Mouse (Mus musculus) forebrain, embryonic 16.5 days (tissue): ENCODE measurements at regions not wholly inside any gene's neighbourhood (a gene's known extent, or its start where the extent isn't known, plus 50 kb on each side); places are given as distances from the start of the nearest gene placed in this dataset.

Experiments used
- ATAC-seq: fragments of 200-750 bp; cut with Nextera tagmentation; 2 replicates; pipeline ENCODE4 v1.8.0; 2017; ENCODE audit warnings: mild to moderate bottlenecking, moderate library complexity
- H3K27ac ChIP-seq: fragments of 300-500 bp; sonication (generic); 2 replicates; pipeline ENCODE4 v1.5.1; 2014; ENCODE audit warnings: low read length, control low read depth
- H3K27me3 ChIP-seq: fragments of 300-500 bp; sonication (generic); replicated peaks from 2 replicates; pipeline ENCODE4 v1.6.1; 2014; ENCODE audit warnings: low read length; ENCODE audit not compliant: control insufficient read depth, insufficient read depth
- H3K36me3 ChIP-seq: fragments of 300-500 bp; sonication (generic); 2 replicates; pipeline ENCODE4 v1.6.1; 2014; ENCODE audit not compliant: control insufficient read depth, insufficient read depth
- H3K4me1 ChIP-seq: fragments of 300-500 bp; sonication (generic); replicated peaks from 2 replicates; pipeline ENCODE4 v1.6.1; 2014; ENCODE audit warnings: low read length; ENCODE audit not compliant: control insufficient read depth, insufficient read depth
- H3K4me2 ChIP-seq: fragments of 300-500 bp; sonication (generic); 2 replicates; pipeline ENCODE4 v1.6.1; 2014; ENCODE audit warnings: mild to moderate bottlenecking, low read length, control low read depth
- H3K4me3 ChIP-seq: fragments of 300-500 bp; sonication (generic); replicated peaks from 2 replicates; pipeline ENCODE4 v1.5.1; 2014; ENCODE audit warnings: mild to moderate bottlenecking, low read length, control low read depth
- H3K9ac ChIP-seq: fragments of 300-500 bp; sonication (generic); replicated peaks from 2 replicates; pipeline ENCODE4 v1.6.1; 2014; ENCODE audit warnings: low read depth, low read length, control low read depth
- H3K9me3 ChIP-seq: fragments of 300-500 bp; sonication (generic); 2 replicates; pipeline ENCODE4 v1.6.1; 2016; ENCODE audit warnings: low read length; ENCODE audit not compliant: control insufficient read depth
- WGBS: fragments of 180-500 bp; shearing (Covaris S2); extraction: QIAGEN DNeasy Blood & Tissue Kit; methylation state at CpG from one replicate; pipeline ENCODE4 v1.1.7; 2014; 5-methylcytosine and 5-hydroxymethylcytosine counted together

DNA sequence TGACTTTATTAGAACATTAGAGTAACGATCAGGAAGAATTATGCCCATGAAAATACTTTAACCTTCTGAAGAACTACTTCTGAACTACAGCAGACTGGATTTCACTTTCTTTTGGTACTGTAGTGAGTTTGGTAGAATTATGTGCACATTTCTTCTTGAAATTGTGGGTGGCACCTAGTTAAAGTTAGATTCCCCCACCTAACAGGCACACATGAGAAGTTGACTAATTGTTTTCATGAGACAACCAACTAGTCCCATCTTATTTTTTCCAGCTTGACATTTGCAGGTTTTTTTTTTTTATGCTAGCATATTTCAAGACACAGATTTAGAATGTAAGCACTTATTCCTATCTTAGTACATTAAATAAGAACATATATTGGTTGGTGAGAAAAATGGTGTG lies 167.2 kb upstream of the Meis2 start:
- Histone ChIP-seq H3K4me2 (no peak overlapping the region), H3K9ac (no peak overlapping the region), H3K27ac (no peak overlapping the region), H3K36me3 (no peaks in the 10 kb centered on the region), H3K9me3 (no peaks in the 10 kb centered on the region), H3K4me1 (no peaks in the 10 kb centered on the region), H3K27me3 (no peaks in the 10 kb centered on the region), H3K4me3 (no peak overlapping the region)
- no peak for ATAC-seq
- 86% methylated on average over 1 of the region's 1 CpGs for WGBS

DNA sequence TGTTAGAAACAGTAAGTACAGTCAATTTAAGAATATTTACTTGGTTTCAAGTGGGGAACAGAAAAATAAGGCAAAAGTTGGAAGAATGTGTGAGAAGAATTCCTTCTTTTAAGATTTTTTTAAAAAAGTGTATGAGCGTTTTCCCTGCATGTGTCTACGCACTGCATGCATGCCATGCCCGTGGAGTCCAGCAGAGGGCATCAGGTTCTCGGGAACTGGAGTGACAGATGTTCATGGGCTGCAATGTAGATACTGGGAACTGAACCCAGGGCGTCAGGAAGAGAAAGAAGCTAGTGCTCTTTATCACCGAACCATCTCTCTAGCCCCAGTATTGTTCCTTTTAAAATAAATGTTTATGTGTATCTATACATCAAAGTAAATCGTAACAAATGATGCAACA lies 150.8 kb upstream of the Meis2 start:
- WGBS: 79% methylated on average over 7 of the region's 7 CpGs

DNA sequence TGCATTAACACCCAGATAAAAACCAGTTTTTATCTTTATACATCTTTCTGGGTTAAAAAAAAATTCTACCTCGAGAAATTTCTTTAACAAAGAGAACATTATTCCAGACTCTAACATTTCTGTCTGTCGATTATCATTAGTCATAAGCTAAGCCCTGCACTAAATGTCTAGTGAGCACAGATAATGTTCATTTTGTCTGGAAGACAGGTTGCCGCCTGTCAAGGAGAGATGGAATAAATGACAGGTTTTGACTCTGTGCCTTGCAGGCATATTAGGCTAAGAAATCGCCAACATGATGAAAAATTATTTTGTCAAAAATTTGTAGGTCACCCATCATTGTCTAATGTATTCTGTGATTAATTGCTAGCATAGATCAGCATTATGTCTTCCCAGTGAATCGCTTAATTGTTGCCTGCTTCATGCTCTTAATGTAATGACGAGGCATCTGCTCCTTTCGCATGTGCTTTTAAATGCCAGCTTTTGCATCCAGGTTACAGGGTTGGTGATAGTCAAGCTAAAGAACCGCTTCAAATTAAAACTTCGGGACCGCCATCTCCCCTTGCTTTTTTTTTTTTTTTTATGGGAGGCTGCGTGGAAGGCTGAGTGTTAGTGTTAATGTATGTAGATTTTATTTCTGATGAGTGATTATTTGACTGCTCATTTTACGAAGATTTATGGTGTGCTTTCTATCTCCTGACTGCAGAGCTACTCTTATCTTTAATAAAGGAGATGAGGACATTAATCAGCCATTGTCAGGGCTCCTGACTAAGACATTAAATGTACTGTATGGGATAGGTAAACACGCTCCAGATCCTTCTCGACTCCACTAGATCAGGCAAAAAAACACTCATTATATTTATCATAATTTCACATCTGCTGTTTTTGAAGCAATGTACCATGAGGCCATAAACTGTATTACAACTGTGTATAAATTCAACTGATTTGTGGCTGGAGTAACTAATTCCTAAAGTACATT lies 135.9 kb upstream of the Meis2 start:
- H3K4me1 ChIP-seq: peaks cover 7% of the 10 kb centered on the region; the same call in 1 of the 2 replicates
- ATAC-seq: peak; percentile 91
- no peak overlapping the region for H3K4me3 ChIP-seq
- no peaks in the 10 kb centered on the region for H3K9me3 ChIP-seq
- H3K27me3 ChIP-seq: no peaks in the 10 kb centered on the region
- peak overlapping the region; percentile 13 for H3K4me2 ChIP-seq
- no peaks in the 10 kb centered on the region for H3K36me3 ChIP-seq
- WGBS: 50% methylated on average over 14 of the region's 14 CpGs
- no peak overlapping the region for H3K9ac ChIP-seq
- H3K27ac ChIP-seq: peak overlapping the region; percentile 47

More for the DNA sequence above, 150.8 kb upstream of the Meis2 start:
- Histone ChIP-seq H3K4me3 (no peak overlapping the region), H3K4me1 (no peaks in the 10 kb centered on the region), H3K36me3 (no peaks in the 10 kb centered on the region), H3K9me3 (no peaks in the 10 kb centered on the region), H3K9ac (no peak overlapping the region), H3K27ac (no peak overlapping the region), H3K4me2 (no peak overlapping the region), H3K27me3 (no peaks in the 10 kb centered on the region)
- no peak for ATAC-seq

DNA sequence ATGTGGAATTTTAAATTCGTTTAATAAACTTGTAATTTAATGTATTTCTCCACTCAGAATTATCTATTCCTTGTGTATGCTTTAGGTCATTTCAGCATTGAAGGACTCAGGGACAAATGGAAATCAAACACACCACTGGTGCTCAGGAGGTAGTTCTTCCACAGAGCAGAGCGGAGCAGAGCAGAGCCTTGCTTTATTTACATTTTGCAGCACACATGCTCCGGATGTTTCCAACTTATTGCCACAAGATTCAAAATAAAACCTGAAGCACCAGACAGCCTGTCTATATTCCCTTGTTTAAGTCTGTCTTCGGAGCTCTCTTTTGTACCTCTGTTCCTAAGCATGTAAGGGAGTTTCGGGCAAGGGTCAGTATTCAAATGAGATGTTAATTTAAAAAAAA lies 135.2 kb upstream of the Meis2 start:
- Histone ChIP-seq H3K27ac (peak overlapping the region; percentile 57; the same call in 1 of the 2 replicates), H3K4me2 (no peak overlapping the region), H3K4me1 (peaks cover 7% of the 10 kb centered on the region; the same call in 1 of the 2 replicates), H3K36me3 (no peaks in the 10 kb centered on the region), H3K9ac (no peak overlapping the region), H3K9me3 (no peaks in the 10 kb centered on the region), H3K4me3 (no peak overlapping the region), H3K27me3 (no peaks in the 10 kb centered on the region)
- WGBS: 56% methylated on average over 5 of the region's 5 CpGs
- ATAC-seq: peak; percentile 37

DNA sequence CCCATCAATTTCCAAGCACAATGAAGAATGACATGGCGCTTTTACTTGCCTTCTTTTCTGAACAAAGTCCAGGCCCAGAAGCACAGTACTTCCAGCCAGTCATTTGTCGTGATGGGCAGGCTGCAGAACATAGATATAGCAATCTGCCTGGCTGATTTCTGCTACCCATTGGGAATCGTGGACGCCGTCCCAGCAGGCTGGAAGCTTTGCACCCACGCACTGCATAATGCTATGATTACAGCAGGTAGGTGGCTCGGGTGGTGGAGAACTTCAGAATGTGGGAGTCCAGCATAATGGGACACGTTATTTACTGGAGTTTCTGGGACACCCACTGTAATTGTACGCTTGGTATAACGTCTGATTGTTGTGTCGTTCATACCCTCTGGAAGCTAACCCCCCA lies 116.2 kb upstream of the Meis2 start:
- Histone ChIP-seq H3K27ac (no peak overlapping the region), H3K36me3 (no peaks in the 10 kb centered on the region), H3K4me2 (no peak overlapping the region), H3K27me3 (no peaks in the 10 kb centered on the region), H3K4me3 (no peak overlapping the region), H3K4me1 (no peaks in the 10 kb centered on the region), H3K9me3 (no peaks in the 10 kb centered on the region), H3K9ac (no peak overlapping the region)
- peak; percentile 20; the same call in 1 of the 2 replicates for ATAC-seq
- 64% methylated on average over 11 of the region's 11 CpGs for WGBS

DNA sequence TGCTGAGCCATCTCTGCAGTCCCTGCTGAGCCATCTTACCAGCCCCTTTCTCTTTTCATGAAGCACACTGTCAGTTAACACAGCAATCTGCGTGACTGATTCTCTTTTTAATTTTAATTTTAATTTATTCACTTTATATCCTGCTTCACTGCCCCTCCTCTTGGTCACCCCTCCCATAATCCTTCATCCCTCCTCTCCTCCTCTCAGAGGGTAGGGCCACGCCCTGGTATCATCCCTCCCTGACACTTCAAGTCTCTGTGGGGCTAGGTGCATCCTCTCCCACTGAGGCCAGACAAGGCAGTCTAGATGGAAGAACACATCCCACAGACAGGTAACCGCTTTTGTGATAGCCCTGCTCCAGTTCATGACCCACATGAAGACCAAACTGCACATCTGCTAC lies 111.5 kb upstream of the Meis2 start:
- no peaks in the 10 kb centered on the region for H3K27me3 ChIP-seq
- no peak overlapping the region for H3K9ac ChIP-seq
- 91% methylated on average over 3 of the region's 3 CpGs for WGBS
- H3K4me1 ChIP-seq: no peaks in the 10 kb centered on the region
- ATAC-seq: no peak
- no peaks in the 10 kb centered on the region for H3K9me3 ChIP-seq
- no peak overlapping the region for H3K27ac ChIP-seq
- no peak overlapping the region for H3K4me2 ChIP-seq
- H3K36me3 ChIP-seq: no peaks in the 10 kb centered on the region
- H3K4me3 ChIP-seq: no peak overlapping the region

DNA sequence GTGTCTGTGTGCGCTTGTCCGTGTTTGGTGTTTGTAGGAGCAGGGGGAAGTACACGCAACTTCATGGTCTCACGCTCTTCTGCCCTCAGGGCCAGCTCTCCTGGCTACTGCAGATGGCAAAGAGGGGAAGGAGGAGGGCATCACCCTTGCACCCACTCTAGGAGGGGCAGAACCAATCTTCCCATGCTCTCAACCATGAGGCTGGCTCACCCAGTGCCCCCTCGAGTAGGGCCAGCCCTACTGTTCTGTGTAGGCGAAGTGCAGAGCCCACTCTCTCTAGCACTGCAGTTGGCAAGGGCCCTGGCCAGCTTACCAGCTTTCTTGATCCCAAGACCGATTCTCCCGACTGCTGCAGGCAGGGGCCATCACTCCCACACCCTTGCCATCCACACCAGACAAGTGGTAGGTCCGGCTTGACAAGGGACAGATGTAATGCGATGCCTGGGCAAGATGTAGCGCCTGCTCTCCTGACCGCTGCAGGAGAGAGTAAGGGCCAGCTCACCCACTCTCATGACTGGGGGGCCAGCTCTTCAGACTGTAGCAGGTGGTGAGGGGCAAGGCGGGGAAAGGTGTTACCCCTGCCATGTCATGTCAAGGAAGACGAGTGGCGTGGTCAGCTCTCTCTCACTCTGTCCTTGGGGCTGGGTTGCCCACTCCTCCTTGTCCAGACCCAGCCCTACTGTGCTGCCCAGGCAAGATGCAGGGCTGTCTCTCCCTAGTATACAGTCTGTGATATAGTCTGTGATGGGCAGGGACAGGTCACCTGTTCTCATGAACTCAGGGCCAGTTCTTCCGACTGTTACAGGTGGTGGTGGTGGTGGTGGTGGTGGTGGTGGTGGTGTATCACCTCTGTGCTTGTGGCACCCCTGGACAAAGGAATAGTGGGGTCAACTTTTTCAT lies 100.5 kb upstream of the Meis2 start:
- Histone ChIP-seq H3K9ac (no peak overlapping the region), H3K27me3 (no peaks in the 10 kb centered on the region), H3K36me3 (no peaks in the 10 kb centered on the region), H3K4me1 (no peaks in the 10 kb centered on the region), H3K4me2 (no peak overlapping the region), H3K27ac (no peak overlapping the region), H3K4me3 (no peak overlapping the region), H3K9me3 (no peaks in the 10 kb centered on the region)
- no peak for ATAC-seq
- WGBS: 95% methylated on average over 16 of the region's 16 CpGs
